In the genomic region with DNA sequence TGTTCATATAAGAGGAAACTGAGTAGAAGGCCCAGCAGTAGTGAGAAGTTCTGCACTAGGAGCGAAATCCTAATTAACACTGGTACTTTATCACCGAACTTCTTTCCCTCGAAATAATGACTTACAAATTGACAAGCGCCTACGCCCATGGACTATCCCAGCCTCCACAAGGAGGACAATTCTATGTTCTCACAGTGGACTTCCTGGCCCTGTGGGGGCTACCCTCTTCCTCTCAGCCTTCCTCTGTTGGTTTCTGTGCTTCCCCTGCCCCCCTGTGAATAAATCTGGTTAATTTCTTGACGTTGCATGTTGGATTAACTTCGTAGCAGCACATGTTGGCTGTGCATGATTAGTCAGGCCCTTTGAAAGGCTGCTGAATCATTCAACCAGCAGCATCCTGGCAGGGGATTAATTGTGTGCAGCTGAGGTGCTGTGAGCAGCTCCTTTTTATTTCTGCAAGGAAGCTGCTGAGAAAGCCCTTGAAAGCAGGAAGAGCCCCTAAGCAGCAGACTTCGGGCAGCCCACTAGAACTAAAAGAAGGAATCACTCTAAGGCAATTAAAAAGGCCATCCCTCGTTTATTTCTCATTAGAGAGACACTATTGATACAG, we compare ENCODE assay signal across 19 mouse cellular contexts.
DNase-seq lines count a peak whose midpoint lies in the region; ATAC-seq lines count a peak whose summit lies in the region.
"Had no signal": no experiment of that assay in that cellular context is flagged by ENCODE, and none has a peak within 500 bp of the region (broad histone marks: within the 10 kb centered on the region; RNA-seq: fewer than 3 reads in every experiment).

No protein-coding gene starts in this region.

- ATAC-seq in embryonic facial prominence, embryonic 15.5 days (ENCODE audit: insufficient number of reproducible peaks, low FRiP score, low TSS enrichment, low read depth): no peak
- ATAC-seq in limb, embryonic 11.5 days (ENCODE audit: insufficient number of reproducible peaks, low FRiP score, low TSS enrichment, low read depth): no peak
- ATAC-seq in kidney, embryonic 15.5 days (replicated peaks; ENCODE audit: low FRiP score): no peak
- no peak for ATAC-seq in erythroblast, adult 5-6 weeks (replicated peaks; ENCODE audit: low FRiP score, poor library complexity, severe bottlenecking)
- ATAC-seq: Patski had no signal

- no peaks in the 10 kb centered on the region for H3K27me3 ChIP-seq in embryonic facial prominence, embryonic 15.5 days
- no peaks in the 10 kb centered on the region for H3K27me3 ChIP-seq in limb, embryonic 11.5 days (ENCODE audit: control insufficient read depth, insufficient read depth, low read length)
- H3K27me3 ChIP-seq in kidney, embryonic 15.5 days: 0 out of 2 replicates have a peak, but pooled peaks cover 4% of the 10 kb centered on the region
- H3K27me3 ChIP-seq: CH12.LX; neural tube, embryonic 12.5 days had no signal

- H3K9ac ChIP-seq in embryonic facial prominence, embryonic 15.5 days: no peak overlapping the region
- H3K9ac ChIP-seq in limb, embryonic 11.5 days (ENCODE audit: low read length): no peak overlapping the region
- H3K9ac ChIP-seq in kidney, embryonic 15.5 days: no peak overlapping the region
- H3K9ac ChIP-seq: limb, embryonic 13.5 days; neural tube, embryonic 12.5 days had no signal

- 0 out of 2 replicates have a peak overlapping the region, but pooled peaks have one; percentile 49 for H3K27ac ChIP-seq in embryonic facial prominence, embryonic 15.5 days (replicated peaks)
- no peak overlapping the region for H3K27ac ChIP-seq in limb, embryonic 11.5 days (replicated peaks; ENCODE audit: low read depth, low read length)
- no peak overlapping the region for H3K27ac ChIP-seq in kidney, embryonic 15.5 days
- H3K27ac ChIP-seq: limb, embryonic 13.5 days; neural tube, embryonic 12.5 days had no signal

- WGBS in embryonic facial prominence, embryonic 15.5 days: 56% methylated on average over 9 of the region's 9 CpGs
- 33% methylated on average over 9 of the region's 9 CpGs for WGBS in limb, embryonic 11.5 days
- WGBS in kidney, embryonic 15.5 days: 60% methylated on average over 9 of the region's 9 CpGs

- H3K4me1 ChIP-seq in embryonic facial prominence, embryonic 15.5 days: peaks cover 15% of the 10 kb centered on the region
- peaks cover 6% of the 10 kb centered on the region; the same call in 1 of the 2 replicates for H3K4me1 ChIP-seq in limb, embryonic 11.5 days (ENCODE audit: control insufficient read depth, insufficient read depth, low read length)
- peaks cover 6% of the 10 kb centered on the region; the same call in 1 of the 2 replicates for H3K4me1 ChIP-seq in kidney, embryonic 15.5 days

- no peaks in the 10 kb centered on the region for H3K9me3 ChIP-seq in embryonic facial prominence, embryonic 15.5 days (replicated peaks)
- H3K9me3 ChIP-seq in limb, embryonic 11.5 days (ENCODE audit: control insufficient read depth, low read length): no peaks in the 10 kb centered on the region; the same call in 1 of the 2 replicates
- no peaks in the 10 kb centered on the region for H3K9me3 ChIP-seq in kidney, embryonic 15.5 days (replicated peaks)
- H3K9me3 ChIP-seq: limb, embryonic 13.5 days; neural tube, embryonic 12.5 days had no signal

- no peaks in the 10 kb centered on the region for H3K36me3 ChIP-seq in embryonic facial prominence, embryonic 15.5 days
- no peaks in the 10 kb centered on the region for H3K36me3 ChIP-seq in limb, embryonic 11.5 days (ENCODE audit: control insufficient read depth, insufficient read depth, low read length)
- no peaks in the 10 kb centered on the region for H3K36me3 ChIP-seq in kidney, embryonic 15.5 days
- H3K36me3 ChIP-seq: limb, embryonic 13.5 days; neural tube, embryonic 12.5 days had no signal

- no peak overlapping the region for H3K4me2 ChIP-seq in embryonic facial prominence, embryonic 15.5 days (replicated peaks)
- no peak overlapping the region for H3K4me2 ChIP-seq in limb, embryonic 11.5 days (ENCODE audit: low read depth, severe bottlenecking)
- no peak overlapping the region for H3K4me2 ChIP-seq in kidney, embryonic 15.5 days
- H3K4me2 ChIP-seq: limb, embryonic 13.5 days; neural tube, embryonic 12.5 days had no signal

- peak; percentile 34 for DNase-seq in MN1 (ENCODE audit: low spot score)
- peak; percentile 11 for DNase-seq in Muller cell, postnatal 12 days (ENCODE audit: inconsistent ontology term)
- DNase-seq in limb, embryonic 11.5 days (ENCODE audit: low spot score): peak; percentile 63
- no peak for DNase-seq in adrenal gland, adult 8-10 months
- no peak for DNase-seq in adrenal gland, postnatal 10 days
- DNase-seq: cerebellum, postnatal 36 days; heart, postnatal 14 days; kidney, adult 18-20 months; kidney, postnatal 36 days; layer of hippocampus, postnatal 36 days; lung, adult 18-20 months; right cerebral cortex, adult 18-20 months had no signal

- H3K4me3 ChIP-seq in embryonic facial prominence, embryonic 15.5 days (replicated peaks): no peak overlapping the region
- H3K4me3 ChIP-seq in limb, embryonic 11.5 days (ENCODE audit: low read depth, low read length): no peak overlapping the region
- H3K4me3 ChIP-seq in kidney, embryonic 15.5 days (replicated peaks): no peak overlapping the region
- H3K4me3 ChIP-seq: limb, embryonic 13.5 days; neural tube, embryonic 12.5 days had no signal

Comparison
In these comparisons a context has a peak if more than half of its experiments do, and no peak if none do; other contexts are left out.
1. DNase-seq: peak in MN1 (single experiment), Muller cell, postnatal 12 days (single experiment) and limb, embryonic 11.5 days (single experiment); none in adrenal gland, adult 8-10 months (single experiment) and adrenal gland, postnatal 10 days (single experiment).